Mouse (Mus musculus): ENCODE measurements around the gene Tigd2.

Gene Tigd2

DNA sequence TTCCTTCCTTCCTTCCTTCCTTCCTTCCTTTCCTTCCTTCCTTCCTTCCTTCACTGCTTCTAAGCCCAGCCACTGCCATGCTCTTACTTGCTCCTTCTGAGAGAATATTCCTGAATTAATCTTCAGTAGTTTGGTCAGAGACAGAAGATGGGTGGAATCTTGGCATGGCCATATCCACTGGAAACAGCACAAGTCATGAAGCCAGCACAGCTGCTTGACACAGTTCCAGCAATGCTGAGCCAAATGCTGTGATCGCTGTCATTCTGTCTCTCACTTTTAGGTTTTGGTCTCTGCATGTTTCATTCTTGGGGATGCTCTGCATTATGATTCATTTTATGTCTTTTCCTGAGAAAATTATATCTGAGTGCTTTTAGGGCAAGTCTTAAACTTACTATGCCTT lies 47.2 kb downstream of the Tigd2 start:
- DNase-seq (ENCODE audit: low spot score) = no peak
